Mouse (Mus musculus): ENCODE results near the gene Bcar3. TPM values are rescaled to one million over a fixed set of nuclear protein-coding genes. Genes with fewer than 3 reads are reported as not detected.

Gene Bcar3
- total and polyA plus RNA-seq, 3 experiments = not detected

GRCm38 (mm10) chr3:122403860-122404557 lies 110.1 kb downstream of the Bcar3 start:
- H3K9me3 ChIP-seq (replicated peaks; ENCODE audit: insufficient read depth, low read length) = no peaks in the 10 kb centered on the region
- DNase-seq (ENCODE audit: low read depth, low spot score) = no peak
- TF ChIP-seq TCF12 (IDR thresholded peaks at IDR 0.05; ENCODE audit: low read depth, low read length) = no peak
- TF ChIP-seq UBTF (IDR thresholded peaks at IDR 0.05; ENCODE audit: borderline replicate concordance, insufficient read depth, low read depth, low read length) = no peak
- no peak for TF ChIP-seq MEF2A (IDR thresholded peaks at IDR 0.05; ENCODE audit: extremely low read depth, insufficient replicate concordance, low read depth, low read length, poor library complexity, severe bottlenecking)
- no peaks in the 10 kb centered on the region for H3K79me2 ChIP-seq (ENCODE audit: control insufficient read depth, insufficient read depth, low read length, poor library complexity)
- no peak overlapping the region for H3K9ac ChIP-seq (ENCODE audit: control insufficient read depth, low read depth, low read length, poor library complexity, severe bottlenecking)
- no peak overlapping the region for H3K27ac ChIP-seq (ENCODE audit: control insufficient read depth, low read depth, low read length)
- H3K4me3 ChIP-seq (ENCODE audit: control insufficient read depth in 1 of 2, insufficient read depth in 1 of 2, low read depth in 2 of 2, low read length in 2 of 2) = no peak overlapping the region
- H3K4me1 ChIP-seq (ENCODE audit: control insufficient read depth in 1 of 2, insufficient read depth in 2 of 2, low read length in 2 of 2) = no peaks in the 10 kb centered on the region
- no peaks in the 10 kb centered on the region for H3K36me3 ChIP-seq (ENCODE audit: control insufficient read depth in 1 of 2, insufficient read depth in 2 of 2, low read length in 2 of 2)
- H3K27me3 ChIP-seq (ENCODE audit: control insufficient read depth in 1 of 2, insufficient read depth in 2 of 2, low read length in 2 of 2) = no peaks in the 10 kb centered on the region

- no peaks in the 10 kb centered on the region for H3K27me3 ChIP-seq (ENCODE audit: control insufficient read depth in 1 of 2, insufficient read depth in 2 of 2, low read length in 2 of 2)
- TF ChIP-seq E2F4 (IDR thresholded peaks at IDR 0.05; ENCODE audit: borderline replicate concordance, low read depth, low read length) (no peak), ETS1 (IDR thresholded peaks at IDR 0.05; ENCODE audit: low read depth, low read length) (no peak), POLR2AphosphoS5 (IDR thresholded peaks at IDR 0.05; ENCODE audit: borderline replicate concordance, low read depth, low read length) (no peak), GABPA (IDR thresholded peaks at IDR 0.05; ENCODE audit: low read depth, low read length) (no peak)
- no peak overlapping the region for H3K4me3 ChIP-seq (ENCODE audit: control insufficient read depth in 1 of 2, insufficient read depth in 1 of 2, low read depth in 2 of 2, low read length in 2 of 2)
- no peaks in the 10 kb centered on the region for H3K79me2 ChIP-seq (ENCODE audit: control insufficient read depth, insufficient read depth, low read length, poor library complexity)
- no peak overlapping the region for H3K27ac ChIP-seq (ENCODE audit: control insufficient read depth, low read depth, low read length)
- no peaks in the 10 kb centered on the region for H3K36me3 ChIP-seq (ENCODE audit: control insufficient read depth in 1 of 2, insufficient read depth in 2 of 2, low read length in 2 of 2)
- no peaks in the 10 kb centered on the region for H3K4me1 ChIP-seq (ENCODE audit: control insufficient read depth in 1 of 2, insufficient read depth in 2 of 2, low read length in 2 of 2)
- no peak overlapping the region for H3K9ac ChIP-seq (ENCODE audit: control insufficient read depth, low read depth, low read length, poor library complexity, severe bottlenecking)
- no peaks in the 10 kb centered on the region for H3K9me3 ChIP-seq (replicated peaks; ENCODE audit: insufficient read depth, low read length)
- no peak for DNase-seq (ENCODE audit: low read depth, low spot score)
Measured at GRCm38 (mm10) chr3:122405203-122405956, 111.4 kb downstream of the Bcar3 start.

DNA sequence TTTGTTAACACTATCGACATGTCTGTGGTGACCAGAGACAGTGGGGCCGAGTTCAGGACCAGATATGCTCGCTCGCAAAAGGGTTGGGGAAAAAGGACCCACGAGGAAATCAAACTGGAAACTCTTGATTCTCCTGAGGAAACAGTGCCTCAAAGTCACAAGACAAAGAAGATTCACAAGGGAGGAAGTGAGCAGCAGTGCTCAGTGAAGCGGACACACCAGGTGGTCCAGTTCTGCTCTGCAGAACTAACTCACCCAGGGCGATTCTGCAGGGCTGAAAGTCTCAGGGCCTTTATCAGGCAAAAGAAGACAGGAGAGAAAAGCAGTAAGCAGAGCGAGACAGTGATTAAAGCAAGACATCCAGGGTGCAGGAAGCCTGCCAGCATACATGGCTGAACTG lies 112.5 kb downstream of the Bcar3 start:
- H3K4me3 ChIP-seq (ENCODE audit: control insufficient read depth in 1 of 2, insufficient read depth in 1 of 2, low read depth in 2 of 2, low read length in 2 of 2) = no peak overlapping the region

More for the DNA sequence above, 112.5 kb downstream of the Bcar3 start:
- Histone ChIP-seq H3K9ac (ENCODE audit: control insufficient read depth, low read depth, low read length, poor library complexity, severe bottlenecking) (no peak overlapping the region), H3K27ac (ENCODE audit: control insufficient read depth, low read depth, low read length) (no peak overlapping the region), H3K36me3 (ENCODE audit: control insufficient read depth in 1 of 2, insufficient read depth in 2 of 2, low read length in 2 of 2) (no peaks in the 10 kb centered on the region), H3K4me1 (ENCODE audit: control insufficient read depth in 1 of 2, insufficient read depth in 2 of 2, low read length in 2 of 2) (no peaks in the 10 kb centered on the region), H3K9me3 (replicated peaks; ENCODE audit: insufficient read depth, low read length) (no peaks in the 10 kb centered on the region), H3K27me3 (ENCODE audit: control insufficient read depth in 1 of 2, insufficient read depth in 2 of 2, low read length in 2 of 2) (no peaks in the 10 kb centered on the region), H3K79me2 (ENCODE audit: control insufficient read depth, insufficient read depth, low read length, poor library complexity) (no peaks in the 10 kb centered on the region)
- TF ChIP-seq MEF2A (IDR thresholded peaks at IDR 0.05; ENCODE audit: extremely low read depth, insufficient replicate concordance, low read depth, low read length, poor library complexity, severe bottlenecking) (no peak), GATA1 (IDR thresholded peaks at IDR 0.05; ENCODE audit: low read depth, low read length) (no peak), KAT2A (conservative IDR thresholded peaks at IDR 0.05; ENCODE audit: low read depth, low read length) (no peak), TAL1 (IDR thresholded peaks at IDR 0.05; ENCODE audit: low read length) (no peak), HCFC1 (IDR thresholded peaks at IDR 0.05; ENCODE audit: low read depth, low read length) (no peak), CHD1 (IDR thresholded peaks at IDR 0.05; ENCODE audit: low read depth, low read length) (no peak), RAD21 (IDR thresholded peaks at IDR 0.05; ENCODE audit: low read depth, low read length) (no peak), MYB (IDR thresholded peaks at IDR 0.05; ENCODE audit: low read depth, low read length) (no peak), NRF1 (IDR thresholded peaks at IDR 0.05; ENCODE audit: insufficient read depth, low read depth, low read length, poor library complexity, severe bottlenecking) (no peak), ZMIZ1 (IDR thresholded peaks at IDR 0.05; ENCODE audit: low read depth, low read length) (no peak), UBTF (IDR thresholded peaks at IDR 0.05; ENCODE audit: borderline replicate concordance, insufficient read depth, low read depth, low read length) (no peak), E2F4 (IDR thresholded peaks at IDR 0.05; ENCODE audit: borderline replicate concordance, low read depth, low read length) (no peak), SIN3A (IDR thresholded peaks at IDR 0.05; ENCODE audit: low read length) (no peak), MXI1 (IDR thresholded peaks at IDR 0.05; ENCODE audit: low read depth, low read length) (no peak), MAZ (IDR thresholded peaks at IDR 0.05; ENCODE audit: low read depth, low read length) (no peak), ZC3H11A (IDR thresholded peaks at IDR 0.05; ENCODE audit: low read depth, low read length) (no peak), MAX (IDR thresholded peaks at IDR 0.05; ENCODE audit: low read length) (no peak)
- DNase-seq (ENCODE audit: low read depth, low spot score) = no peak

All from MEL (cell line).